Mouse (Mus musculus) brown adipose tissue, adult 24 weeks (tissue): ENCODE measurements around the gene Dst. TPM values are rescaled to one million over a fixed set of nuclear protein-coding genes. Genes with fewer than 3 reads are reported as not detected.
A peak's percentile ranks its signal among the peaks of the same experiment; 100 is the strongest.

Source experiments
- H3K27ac ChIP-seq: fragments of 200-500 bp; replicated peaks from 2 replicates; pipeline ENCODE4 v1.5.1; 2012; ENCODE audit warnings: low read depth, mild to moderate bottlenecking, low read length
- H3K4me1 ChIP-seq: fragments of 200-500 bp; 2 replicates; pipeline ENCODE4 v1.6.1; 2012; ENCODE audit warnings: low read length, mixed read lengths; ENCODE audit not compliant: control insufficient read depth, insufficient read depth, insufficient read length
- H3K4me3 ChIP-seq: fragments of 200-500 bp; 2 replicates; pipeline ENCODE4 v1.5.1; 2012; ENCODE audit warnings: low read depth, mild to moderate bottlenecking, low read length, moderate library complexity; ENCODE audit not compliant: insufficient read depth
- polyA plus RNA-seq: library from polyadenylated mRNA; stranded (reverse); fragments of >200 nt; gene quantifications from 2 replicates; pipeline ENCODE4 v1.2.4, GENCODE M21; 2012; ENCODE audit not compliant: missing spikeins, insufficient read depth, insufficient read length

The Dst gene
- polyA plus RNA-seq, 1 experiment = 42.7 TPM

DNA sequence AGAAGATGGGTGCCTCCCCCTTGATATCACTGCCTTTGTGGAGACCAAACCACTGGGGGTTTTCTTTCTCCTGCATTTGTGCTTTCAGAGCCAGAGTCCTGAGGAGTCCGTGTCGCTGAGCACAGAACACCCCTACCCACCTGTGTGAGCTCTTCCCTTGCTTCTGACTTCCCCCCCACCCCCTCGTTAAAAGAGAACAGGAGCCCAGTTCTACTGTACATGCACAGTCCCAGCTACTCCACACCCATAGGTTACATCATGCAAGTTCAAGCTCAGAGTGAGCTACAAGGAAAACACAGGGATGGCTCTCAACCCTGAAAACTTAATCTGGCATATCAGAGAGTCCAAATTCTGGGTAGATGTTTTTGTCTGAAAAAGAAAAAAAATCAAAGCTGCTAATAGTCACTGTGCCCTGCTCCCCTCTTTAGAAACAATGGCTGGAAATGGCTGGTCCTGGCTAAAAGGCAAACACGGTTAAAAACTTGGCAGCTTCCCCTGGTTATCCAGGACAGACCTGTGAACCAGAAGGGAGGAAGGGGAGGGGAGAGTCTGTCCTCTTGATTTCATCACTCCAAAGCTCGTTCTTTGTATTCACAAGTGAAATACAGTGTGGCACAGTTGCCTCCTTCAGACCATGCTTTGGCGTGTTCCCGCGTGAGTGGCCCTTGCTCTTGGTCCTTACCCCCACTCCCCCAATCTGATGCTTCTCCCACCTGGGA, 402.7 kb downstream of the Dst start:
- peak overlapping the region; percentile 70 for H3K27ac ChIP-seq
- H3K4me3 ChIP-seq = no peak overlapping the region
- H3K4me1 ChIP-seq = peaks cover 20% of the 10 kb centered on the region

DNA sequence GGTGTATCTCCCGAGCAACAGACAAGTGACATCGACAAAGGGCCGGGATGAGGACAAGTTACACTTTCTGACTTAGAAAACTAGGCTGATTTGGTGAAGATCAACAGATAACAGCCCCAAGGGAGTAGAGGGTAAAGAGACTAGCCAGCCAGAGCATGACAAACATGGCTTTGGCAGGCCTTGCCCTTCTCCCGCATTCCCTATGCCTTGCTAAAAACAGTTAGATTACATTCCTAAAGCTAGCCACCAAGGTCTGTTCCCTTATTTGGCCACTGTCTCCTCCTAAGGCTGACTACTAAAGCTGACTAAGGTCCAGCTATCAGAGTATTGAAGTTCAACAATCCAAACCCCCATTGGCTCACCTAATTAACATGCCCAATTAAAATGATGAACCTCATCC, 404.8 kb downstream of the Dst start:
- Histone ChIP-seq H3K27ac (peak overlapping the region; percentile 38), H3K4me1 (peaks cover 20% of the 10 kb centered on the region)

DNA sequence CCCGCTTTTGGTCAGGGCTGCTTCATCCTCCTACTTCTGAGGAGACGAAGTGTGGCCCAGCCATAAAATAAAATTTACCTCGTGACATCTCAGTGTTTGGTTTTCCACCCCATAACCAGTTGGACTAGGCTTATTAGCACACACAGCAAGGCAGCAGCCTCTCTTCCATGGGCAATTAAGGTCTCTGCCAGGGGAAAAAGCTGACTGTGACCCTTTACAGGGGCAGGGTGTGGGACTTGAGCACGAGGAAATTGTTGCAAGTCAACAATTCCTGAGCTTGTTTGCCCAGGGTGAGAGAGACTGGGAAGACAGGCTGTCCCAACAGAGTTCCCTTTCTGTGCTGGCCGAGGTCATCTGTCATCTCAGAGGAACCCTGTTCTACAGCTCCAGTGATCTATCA, 407.4 kb downstream of the Dst start:
- peaks cover 17% of the 10 kb centered on the region for H3K4me1 ChIP-seq
- no peak overlapping the region for H3K4me3 ChIP-seq
- no peak overlapping the region for H3K27ac ChIP-seq

More for the DNA sequence above, 404.8 kb downstream of the Dst start:
- no peak overlapping the region for H3K4me3 ChIP-seq

DNA sequence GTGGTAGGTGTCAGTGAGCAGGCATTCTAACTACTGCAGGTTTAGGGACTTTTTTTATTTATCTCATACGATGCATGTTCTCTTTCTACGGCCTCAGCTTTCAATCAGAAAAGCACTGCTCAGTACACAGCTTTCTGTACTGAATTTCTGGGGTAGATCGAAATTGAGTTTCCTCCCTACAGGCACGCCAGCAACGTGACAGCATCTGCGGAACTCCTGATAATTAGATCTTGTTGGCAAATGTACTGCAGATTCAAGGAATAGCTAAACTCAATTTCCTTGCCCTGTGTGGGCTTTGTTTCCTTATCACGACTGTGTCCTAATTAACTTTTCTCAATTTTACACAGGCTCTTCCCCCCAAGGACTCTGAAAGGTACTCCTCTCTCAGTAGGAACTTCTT, 416.2 kb downstream of the Dst start:
- H3K27ac ChIP-seq = no peak overlapping the region
- no peak overlapping the region for H3K4me3 ChIP-seq

DNA sequence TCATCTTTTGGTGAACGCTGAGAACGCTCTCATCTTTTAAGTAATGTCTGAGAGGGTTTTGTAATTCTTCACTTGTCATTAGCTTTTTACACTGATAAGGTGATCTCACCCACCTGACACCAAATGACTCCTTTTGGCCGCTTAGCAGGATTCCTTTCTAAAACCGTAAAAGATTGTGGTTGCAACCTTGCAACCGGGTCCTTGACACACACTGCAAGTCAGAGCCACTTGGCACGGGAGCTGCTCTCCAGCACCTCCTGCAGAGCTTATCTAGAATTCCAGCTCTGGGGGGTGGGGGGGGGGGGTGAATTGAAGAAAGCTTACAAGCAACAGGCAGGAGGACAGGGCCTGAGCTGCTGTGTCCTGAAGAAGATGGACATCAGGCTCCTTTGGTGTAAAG, 420.6 kb downstream of the Dst start:
- Histone ChIP-seq H3K4me1 (no peaks in the 10 kb centered on the region), H3K27ac (no peak overlapping the region), H3K4me3 (no peak overlapping the region)

More for the DNA sequence above, 416.2 kb downstream of the Dst start:
- H3K4me1 ChIP-seq = no peaks in the 10 kb centered on the region

DNA sequence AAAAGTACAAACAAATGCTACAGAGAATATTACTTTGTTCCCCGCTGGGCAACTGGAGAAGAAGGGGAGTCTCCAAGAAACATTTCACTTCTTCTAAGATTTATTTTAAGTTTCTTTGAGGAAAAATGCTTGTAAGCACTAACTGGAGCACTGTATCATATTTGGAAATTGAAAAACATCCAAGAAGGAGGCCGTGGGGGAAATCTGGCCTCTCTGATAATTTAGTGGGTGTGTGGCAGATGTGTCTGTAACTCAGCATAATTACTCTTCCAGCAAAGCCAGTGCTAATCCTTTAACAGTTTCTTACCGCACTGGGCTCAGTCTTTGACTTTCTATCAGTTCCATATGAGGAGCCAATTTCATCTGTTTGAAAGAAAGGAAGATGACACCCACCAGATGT, 423.7 kb downstream of the Dst start:
- Histone ChIP-seq H3K27ac (no peak overlapping the region), H3K4me1 (no peaks in the 10 kb centered on the region), H3K4me3 (no peak overlapping the region)

Other genes with a start within 250 kb of the Dst start
- 2.6 and 2.7 TPM in 2 replicates for gene Prim2, start 238.4 kb upstream of the Dst start, polyA plus RNA-seq
- 3.8 and 6.1 TPM in 2 replicates for gene Rab23, start 188.3 kb upstream of the Dst start, polyA plus RNA-seq
- 6.3 and 11.9 TPM in 2 replicates for gene Bag2, start 150.4 kb upstream of the Dst start, polyA plus RNA-seq
- 6.2 and 10.5 TPM in 2 replicates for gene Zfp451, start 93.6 kb upstream of the Dst start, polyA plus RNA-seq
- gene Bend6, start 409 bp upstream of the Dst start, polyA plus RNA-seq = not detected in 2 replicates